Mouse (Mus musculus) spleen, adult 18-20 months (tissue): ENCODE results near the gene Ttc7b.

Source experiments
- DNase-seq, 2 experiments: peaks; one replicate each; pipeline ENCODE4 v3.0.0; 2022; ENCODE audit warnings: mixed read lengths in 2 of 2

Ttc7b gene

GRCm38 (mm10) chr12:100520077-100520793 is 391 bp downstream of the Ttc7b start:
- DNase-seq, result peak in 1 of 2 experiments; percentile 35

GRCm38 (mm10) chr12:100519684-100520076 is 946 bp downstream of the Ttc7b start:
- DNase-seq, result no peak

GRCm38 (mm10) chr12:100517371-100517770 is 3.3 kb downstream of the Ttc7b start:
- peak in 1 of 2 experiments; percentile 2 for DNase-seq

- no peak for DNase-seq
Measured at GRCm38 (mm10) chr12:100516161-100516838, 4.3 kb downstream of the Ttc7b start.

GRCm38 (mm10) chr12:100515493-100515892 is 5.1 kb downstream of the Ttc7b start:
- no peak for DNase-seq

GRCm38 (mm10) chr12:100514611-100515010 is 6.0 kb downstream of the Ttc7b start:
- DNase-seq, result no peak

- DNase-seq, result no peak
Measured at GRCm38 (mm10) chr12:100513131-100513530, 7.5 kb downstream of the Ttc7b start.

GRCm38 (mm10) chr12:100512641-100513040 is 8.0 kb downstream of the Ttc7b start:
- no peak for DNase-seq

- no peak for DNase-seq
Measured at GRCm38 (mm10) chr12:100509615-100510282, 10.9 kb downstream of the Ttc7b start.

GRCm38 (mm10) chr12:100508668-100509067 is 12.0 kb downstream of the Ttc7b start:
- no peak for DNase-seq

GRCm38 (mm10) chr12:100505484-100505883 is 15.1 kb downstream of the Ttc7b start:
- no peak for DNase-seq

GRCm38 (mm10) chr12:100504585-100504984 is 16.0 kb downstream of the Ttc7b start:
- DNase-seq, result no peak

- no peak for DNase-seq
Measured at GRCm38 (mm10) chr12:100503659-100504058, 17.0 kb downstream of the Ttc7b start.

- no peak for DNase-seq
Measured at GRCm38 (mm10) chr12:100502544-100502943, 18.1 kb downstream of the Ttc7b start.

GRCm38 (mm10) chr12:100501261-100501660 is 19.4 kb downstream of the Ttc7b start:
- DNase-seq, result peak in 1 of 2 experiments; percentile 37

- no peak for DNase-seq
Measured at GRCm38 (mm10) chr12:100499469-100499868, 21.2 kb downstream of the Ttc7b start.

GRCm38 (mm10) chr12:100498006-100498405 is 22.6 kb downstream of the Ttc7b start:
- no peak for DNase-seq

GRCm38 (mm10) chr12:100495083-100495482 is 25.5 kb downstream of the Ttc7b start:
- DNase-seq, result no peak

- DNase-seq, result no peak
Measured at GRCm38 (mm10) chr12:100493211-100493610, 27.4 kb downstream of the Ttc7b start.

GRCm38 (mm10) chr12:100492676-100493075 is 27.9 kb downstream of the Ttc7b start:
- no peak for DNase-seq

GRCm38 (mm10) chr12:100491967-100492611 is 28.5 kb downstream of the Ttc7b start:
- no peak for DNase-seq

- DNase-seq, result no peak
Measured at GRCm38 (mm10) chr12:100489799-100490198, 30.8 kb downstream of the Ttc7b start.

- no peak for DNase-seq
Measured at GRCm38 (mm10) chr12:100488368-100488767, 32.3 kb downstream of the Ttc7b start.
